Mouse (Mus musculus) spleen, adult 2 months (tissue): ENCODE measurements at regions not wholly inside any gene's neighbourhood (a gene's known extent, or its start where the extent isn't known, plus 50 kb on each side); places are given as distances from the start of the nearest gene placed in this dataset.

Experiments used
- CTCF ChIP-seq: fragments of 200-500 bp; IDR thresholded peaks from 2 replicates; pipeline ENCODE4 v1.5.1; 2011; ENCODE audit warnings: mild to moderate bottlenecking, inconsistent platforms; ENCODE audit not compliant: insufficient read depth, insufficient read length, insufficient replicate concordance; ENCODE audit errors: extremely low read depth
- POLR2A ChIP-seq: fragments of 200-500 bp; IDR thresholded peaks from 2 replicates; pipeline ENCODE4 v1.6.1; 2011; ENCODE audit warnings: low read depth, low read length, inconsistent platforms

DNA sequence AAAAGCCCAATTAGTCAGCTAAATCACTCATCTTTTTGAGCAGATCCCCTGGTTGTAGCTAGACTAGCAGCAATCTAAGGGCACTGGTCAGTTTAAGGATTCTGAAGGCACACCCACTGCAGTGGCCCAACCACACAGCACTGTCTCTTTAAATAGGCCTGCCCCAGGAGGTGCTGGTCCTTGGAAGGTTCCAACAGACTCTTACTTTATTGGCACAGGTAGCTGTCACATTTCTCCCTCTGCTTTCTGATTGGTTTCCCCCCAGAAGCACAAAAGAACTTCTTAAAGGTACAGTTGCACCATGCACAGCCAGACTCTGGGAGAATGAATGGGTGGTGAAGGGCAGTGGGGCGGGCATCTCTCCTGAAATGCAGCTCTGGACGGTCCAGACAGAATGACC lies 157.1 kb upstream of the Lemd2 start:
- TF ChIP-seq CTCF (no peak), POLR2A (no peak)
